Mouse (Mus musculus) heart, postnatal 14 days (tissue): ENCODE data around the gene Cfap298. TPM values are rescaled to one million over a fixed set of nuclear protein-coding genes. Genes with fewer than 3 reads are reported as not detected.
A peak's percentile ranks its signal among the peaks of the same experiment; 100 is the strongest.

Source experiments
- DNase-seq, 2 experiments: peaks; one replicate each; pipeline ENCODE4 v3.0.0; 2021 to 2022
- intact Hi-C: fragments of 180-260 bp; cut with DNase I; formaldehyde crosslinking; loops from one replicate; pipeline ENCODE4 v1.15.1; 2025
- total RNA-seq, 2 experiments: library from RNA; stranded (reverse); gene quantifications; 2 replicates each; pipeline ENCODE4 v1.2.3; 2021

Gene Cfap298
- total RNA-seq, 2 experiments from 2014 or later: 25.6 to 28.3 TPM

DNA sequence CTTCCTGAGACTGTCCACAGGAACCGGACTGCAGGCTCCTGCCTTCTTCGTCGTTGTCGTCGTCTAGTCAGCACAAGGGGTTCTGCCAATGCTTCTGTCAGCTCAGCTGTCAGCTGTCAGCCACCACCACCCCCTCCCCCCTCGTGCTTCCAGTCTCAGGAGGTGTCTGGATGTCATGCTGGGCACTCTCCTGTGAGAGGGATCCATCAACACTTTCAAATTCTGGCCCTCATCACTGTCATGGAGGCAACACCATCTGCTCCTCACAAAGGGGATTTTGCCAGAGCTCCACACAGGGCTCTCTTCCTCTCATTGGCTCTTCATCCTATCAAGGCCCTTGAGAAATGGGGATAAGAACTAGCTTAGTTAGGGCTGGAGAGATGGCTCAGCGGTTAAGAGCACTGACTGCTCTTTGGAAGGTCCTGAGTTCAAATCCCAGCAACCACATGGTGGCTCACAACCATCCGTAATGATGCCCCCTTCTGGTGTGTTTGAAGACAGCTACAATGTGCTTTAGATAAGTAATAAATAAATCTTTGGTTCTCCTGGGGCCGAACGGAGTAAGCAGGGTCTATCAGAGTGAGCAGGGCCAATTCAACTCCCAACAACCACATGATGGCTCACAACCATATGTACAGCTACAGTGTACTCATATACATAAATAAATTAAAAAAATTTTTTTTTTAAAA lies 13.3 kb downstream of the Cfap298 start:
- DNase-seq: peak; percentile 48 to 71
- intact Hi-C loops: loop anchor here (5.0 kb wide), 2 partner anchors 34 to 174 kb away; no protein-coding TSS in a partner anchor

DNA sequence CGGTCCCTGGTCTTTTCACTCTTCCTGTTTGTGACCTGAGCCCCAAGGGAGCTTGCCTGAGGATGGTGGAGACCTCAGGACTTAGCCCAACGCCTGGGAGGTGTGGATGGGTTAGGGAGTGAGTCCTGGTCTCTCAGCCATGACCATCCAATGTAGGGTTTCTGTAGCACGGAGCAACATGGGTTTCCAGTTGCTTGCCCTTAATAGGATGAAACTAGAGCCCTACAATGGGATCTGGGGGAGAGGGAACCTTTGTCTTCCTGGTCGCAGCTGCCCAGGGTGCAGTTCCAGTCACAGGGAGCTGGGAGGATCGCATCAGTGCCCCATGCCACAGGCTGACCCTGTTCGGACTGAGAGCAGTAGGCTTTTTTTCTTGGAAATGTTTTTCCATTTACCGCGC lies 17.8 kb downstream of the Cfap298 start:
- intact Hi-C loops: no loop called here
- DNase-seq: no peak

DNA sequence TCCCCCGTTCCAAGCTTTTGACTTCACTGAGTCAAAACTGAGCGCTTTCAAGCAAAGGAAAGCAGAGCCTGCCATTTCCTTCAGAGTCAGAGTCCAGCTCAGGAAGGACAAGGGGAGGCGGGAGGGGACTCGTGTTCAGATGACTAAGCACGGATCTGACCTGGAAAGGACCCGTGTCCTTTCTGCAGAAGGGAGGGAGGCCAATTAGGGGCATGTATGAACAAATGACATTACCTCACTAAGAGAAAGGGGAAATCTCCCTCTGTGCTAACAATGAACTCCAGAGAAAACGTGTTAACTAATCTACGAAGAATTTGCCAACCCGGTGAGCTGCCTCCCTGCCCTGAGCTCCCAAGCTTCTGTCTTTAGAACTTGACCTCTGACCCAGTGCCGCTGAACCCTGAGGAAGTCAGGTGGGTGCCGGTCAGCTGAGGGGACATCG lies 18.9 kb downstream of the Cfap298 start:
- peak; percentile 32 to 49 for DNase-seq
- intact Hi-C loops: no loop called here

DNA sequence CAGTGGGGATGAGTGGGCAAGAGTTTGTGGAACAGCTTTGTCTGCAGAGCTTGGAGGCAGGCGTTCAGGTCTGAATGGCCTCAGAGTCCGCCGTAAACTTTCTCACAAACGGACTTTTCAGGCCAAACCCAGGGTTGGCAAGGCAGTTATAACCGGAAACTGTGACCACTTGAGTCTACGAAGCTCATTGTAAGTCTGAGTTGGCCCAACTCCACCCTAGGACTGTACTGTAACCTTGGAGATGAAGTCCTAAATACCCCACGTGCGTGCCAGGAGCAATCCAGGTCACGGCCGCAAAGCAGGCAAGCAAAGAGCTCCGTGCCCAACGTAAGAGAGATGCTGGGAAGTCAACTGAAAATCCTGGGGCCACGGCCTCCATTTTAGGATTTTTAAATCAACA lies 23.1 kb downstream of the Cfap298 start:
- peak in 1 of 2 experiments; percentile 28 for DNase-seq
- intact Hi-C loops: no loop called here

DNA sequence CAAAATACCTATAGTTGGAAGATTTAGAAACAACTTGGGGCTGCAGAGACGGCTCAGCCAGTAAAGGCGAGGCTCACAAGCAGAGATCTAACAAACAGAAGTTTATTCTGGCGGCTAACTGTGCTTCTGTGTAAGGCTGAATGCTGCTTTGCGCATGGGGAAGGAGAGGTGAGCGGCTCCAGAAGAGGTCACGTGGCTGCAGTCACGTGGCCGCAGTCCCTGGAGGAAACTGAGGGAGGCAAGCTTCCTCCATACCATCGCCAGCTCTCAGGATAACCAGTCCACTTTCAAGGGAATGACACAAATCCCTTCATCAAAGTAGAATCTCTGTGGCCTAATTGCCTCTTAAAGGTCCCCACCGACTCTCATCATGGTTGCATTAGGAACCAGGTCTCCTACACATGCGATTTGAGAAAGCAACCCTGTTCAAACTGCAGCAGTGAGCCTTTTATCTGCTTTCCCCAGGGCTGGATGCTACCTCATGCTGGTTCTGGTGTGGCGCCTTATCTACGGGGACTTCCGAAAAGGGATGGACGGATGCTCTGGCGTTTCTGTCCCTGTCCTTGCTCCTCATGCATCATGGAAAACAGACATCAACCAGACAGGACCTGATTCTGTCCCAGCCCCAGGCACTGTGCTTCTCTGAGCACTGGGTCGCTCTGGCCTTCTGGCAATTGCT lies 23.9 kb downstream of the Cfap298 start:
- intact Hi-C loops: no loop called here
- DNase-seq: peak; percentile 28 to 46

DNA sequence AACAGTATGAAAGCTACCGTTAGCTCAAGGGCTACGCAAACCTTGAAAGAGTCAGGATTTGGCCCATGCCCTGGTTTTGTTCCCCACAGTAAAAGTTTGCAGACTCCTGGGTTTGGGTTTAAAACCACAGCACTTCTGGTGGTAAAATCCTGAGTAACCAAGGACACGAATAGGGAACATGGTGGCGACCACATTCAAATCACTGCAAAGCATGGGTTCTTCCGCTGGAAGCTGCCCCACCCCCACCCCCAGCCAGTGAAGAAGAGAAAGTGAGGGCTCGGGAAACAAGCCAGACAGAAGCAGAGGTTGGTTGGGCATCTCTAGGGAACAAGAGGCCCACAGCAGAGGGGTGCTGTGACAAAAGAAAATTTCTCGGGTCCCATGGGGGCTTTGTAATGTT lies 27.7 kb downstream of the Cfap298 start:
- intact Hi-C loops: no loop called here

DNA sequence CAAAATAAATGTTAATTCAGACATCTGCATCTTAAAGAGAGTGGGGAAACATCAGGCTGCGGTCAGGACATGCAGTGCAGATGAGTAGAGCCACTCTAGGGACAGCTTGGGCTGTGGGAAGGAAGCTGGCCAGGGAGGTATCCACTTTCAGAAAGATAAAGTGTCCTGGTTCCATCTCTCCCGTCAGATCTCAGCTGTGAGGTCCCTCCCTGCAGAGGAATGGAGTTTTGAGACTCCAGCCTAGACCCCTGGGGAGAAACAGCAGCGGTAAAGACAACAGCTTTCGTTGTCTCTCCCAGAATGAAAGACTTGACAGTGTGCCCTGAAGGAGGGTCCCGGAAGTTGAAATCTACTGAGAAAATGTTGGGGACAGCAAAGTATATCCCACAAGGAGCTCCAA lies 31.6 kb downstream of the Cfap298 start:
- intact Hi-C loops: no loop called here
- no peak for DNase-seq

More for the DNA sequence above, 27.7 kb downstream of the Cfap298 start:
- no peak for DNase-seq

DNA sequence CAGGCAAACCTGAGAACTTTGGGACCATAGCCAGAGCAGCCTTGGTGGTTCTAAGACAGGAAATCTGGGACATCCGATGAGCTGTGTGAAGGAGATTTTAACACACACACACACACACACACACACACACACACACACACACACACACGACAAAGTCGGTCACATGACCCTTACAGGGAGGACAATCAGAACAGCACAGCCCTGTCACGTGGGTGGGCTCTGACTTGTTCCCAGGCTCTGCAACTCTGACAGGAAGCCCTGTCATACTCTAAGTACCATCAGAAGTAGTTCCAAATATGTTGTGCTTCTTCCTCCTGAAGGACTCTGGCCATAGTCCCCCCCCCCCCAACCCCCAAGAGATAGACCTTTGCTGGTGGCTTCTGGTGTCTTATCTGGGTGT lies 33.5 kb downstream of the Cfap298 start:
- intact Hi-C loops: no loop called here
- no peak for DNase-seq

DNA sequence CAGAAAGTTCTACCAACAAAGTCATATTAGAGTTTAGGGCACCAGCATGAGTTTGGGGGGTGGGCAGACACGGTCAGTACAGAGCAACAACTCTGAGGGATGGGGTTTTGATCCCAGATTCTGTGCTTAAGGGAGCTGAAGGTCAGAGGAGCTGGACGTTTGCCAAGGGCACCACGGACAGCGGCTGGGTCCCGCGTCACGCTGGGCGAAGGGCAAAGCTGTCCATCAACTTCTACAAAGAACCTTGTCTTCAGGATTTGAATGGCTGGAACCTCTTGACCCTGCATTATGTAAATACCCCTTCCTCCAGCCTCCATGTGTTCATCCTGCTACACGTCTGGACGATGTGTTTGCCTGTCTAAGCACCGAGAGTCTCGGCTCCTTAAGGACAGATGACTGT lies 35.4 kb downstream of the Cfap298 start:
- intact Hi-C loops: no loop called here
- peak in 1 of 2 experiments; percentile 39 for DNase-seq

DNA sequence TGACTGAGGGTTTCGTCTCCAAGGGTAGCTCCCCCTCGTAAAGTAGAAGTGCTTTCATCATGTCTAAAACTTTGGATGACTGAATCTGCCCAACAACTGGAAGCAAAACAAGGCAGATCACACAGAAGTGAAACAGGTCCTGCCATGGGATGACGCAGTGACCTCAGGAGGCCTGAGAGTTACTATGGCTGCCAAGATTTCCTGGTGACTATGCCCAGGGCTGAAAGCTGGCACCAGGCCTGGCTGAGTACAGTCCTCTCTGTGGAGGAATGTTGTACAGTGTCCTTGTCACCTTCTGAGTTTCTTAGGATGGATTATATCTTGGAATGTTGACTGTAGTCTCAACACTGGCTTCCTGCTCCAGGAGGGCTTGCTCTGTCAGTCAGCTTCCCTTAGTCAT lies 37.3 kb downstream of the Cfap298 start:
- intact Hi-C loops: no loop called here
- peak; percentile 56 to 76 for DNase-seq

DNA sequence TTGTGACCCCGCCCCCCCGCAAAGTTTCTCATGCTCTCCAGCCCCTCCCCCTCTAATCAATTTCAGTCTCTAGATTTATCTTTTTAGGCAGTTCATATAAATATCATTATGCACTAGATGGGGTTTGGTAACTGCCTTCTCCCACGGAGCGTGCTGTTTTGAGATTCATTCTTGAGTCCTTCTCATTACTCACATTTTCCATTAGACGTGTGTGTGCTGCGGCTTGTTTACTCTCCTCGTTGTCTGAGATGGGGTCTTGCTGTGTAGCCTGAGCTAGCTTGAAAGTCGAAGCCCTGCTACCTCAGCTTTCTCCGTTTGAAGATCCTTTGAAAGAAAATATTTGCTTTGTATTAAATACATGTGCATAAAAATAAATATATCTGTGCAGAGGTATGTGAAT lies 41.1 kb downstream of the Cfap298 start:
- no peak for DNase-seq
- intact Hi-C loops: no loop called here

DNA sequence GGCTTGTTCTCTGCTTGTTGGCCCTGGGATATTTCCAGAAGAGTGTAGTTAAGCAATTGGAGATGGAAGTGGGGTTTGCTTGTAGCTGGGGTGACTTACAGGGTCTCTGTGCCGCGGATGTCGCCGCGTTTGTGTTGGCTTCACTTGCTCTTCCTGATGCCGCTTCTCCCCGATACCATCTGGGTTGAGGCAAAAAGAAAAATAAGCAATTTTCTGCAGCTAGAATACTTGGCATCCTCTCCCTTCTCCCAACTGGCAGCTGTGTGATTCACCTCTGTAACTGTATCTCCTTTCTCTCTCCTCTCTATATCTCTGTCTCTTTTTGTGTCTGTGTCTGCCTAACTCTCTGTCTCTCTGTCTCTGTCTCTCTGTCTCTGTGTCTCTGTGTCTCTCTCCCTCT lies 41.9 kb downstream of the Cfap298 start:
- intact Hi-C loops: no loop called here
- no peak for DNase-seq

DNA sequence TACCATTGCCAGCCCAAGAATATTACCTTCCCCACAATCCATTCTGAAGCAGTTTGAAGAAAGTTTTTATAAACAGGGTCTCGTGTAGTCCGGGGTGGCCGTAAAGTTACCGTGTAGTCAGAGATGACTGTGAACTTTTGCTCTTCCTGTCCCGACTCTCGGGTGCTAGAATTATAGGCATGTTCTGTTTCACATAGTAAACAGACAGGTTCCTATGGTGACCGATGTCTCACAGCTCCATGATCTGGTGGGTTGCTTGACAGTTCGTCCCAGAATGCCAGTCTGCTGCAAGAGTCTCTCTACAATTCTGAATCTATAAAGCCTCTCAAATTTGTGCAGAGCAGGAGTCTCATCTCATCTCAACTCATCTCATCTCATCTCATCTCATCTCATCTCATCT lies 42.8 kb downstream of the Cfap298 start:
- no peak for DNase-seq
- intact Hi-C loops: no loop called here

DNA sequence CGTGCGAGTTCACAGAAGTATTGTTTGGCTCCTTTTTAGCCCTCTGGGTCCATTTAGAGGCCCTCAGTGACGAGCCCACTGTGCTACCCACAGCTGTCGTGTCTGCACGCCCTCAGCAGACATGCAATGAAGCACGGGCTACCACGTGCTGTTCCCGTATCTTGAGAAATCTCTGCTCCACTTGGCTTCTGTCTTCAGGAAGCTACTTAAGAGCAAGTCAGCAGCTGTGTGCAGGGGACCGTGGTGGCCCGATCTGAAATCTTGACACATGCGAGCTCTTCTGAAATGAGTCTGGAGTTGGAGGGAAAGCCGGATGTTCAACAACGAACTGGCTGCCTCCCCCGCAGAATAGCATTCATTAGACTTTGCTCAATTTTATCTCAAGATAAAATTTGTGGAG lies 43.3 kb downstream of the Cfap298 start:
- intact Hi-C loops: no loop called here
- no peak for DNase-seq

DNA sequence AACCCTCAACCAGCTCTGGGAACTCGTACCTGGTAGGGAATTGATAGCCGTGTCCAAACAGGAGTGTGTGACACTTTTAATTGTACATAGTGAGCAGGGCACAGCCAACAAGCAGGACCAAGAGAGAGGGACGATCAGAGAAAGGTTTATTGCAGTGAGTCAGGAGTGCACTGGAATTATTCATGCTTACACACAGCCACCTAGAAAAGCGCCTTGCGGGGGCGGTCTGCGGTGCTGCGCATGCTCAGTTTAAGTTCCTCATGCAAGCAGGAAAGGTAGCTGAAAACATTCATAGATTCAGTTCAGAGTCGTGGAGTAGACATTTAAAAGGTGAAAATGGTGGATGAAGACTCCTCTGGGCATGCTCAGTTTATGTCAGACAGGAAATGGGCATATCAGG lies 44.2 kb downstream of the Cfap298 start:
- intact Hi-C loops: no loop called here
- no peak for DNase-seq

DNA sequence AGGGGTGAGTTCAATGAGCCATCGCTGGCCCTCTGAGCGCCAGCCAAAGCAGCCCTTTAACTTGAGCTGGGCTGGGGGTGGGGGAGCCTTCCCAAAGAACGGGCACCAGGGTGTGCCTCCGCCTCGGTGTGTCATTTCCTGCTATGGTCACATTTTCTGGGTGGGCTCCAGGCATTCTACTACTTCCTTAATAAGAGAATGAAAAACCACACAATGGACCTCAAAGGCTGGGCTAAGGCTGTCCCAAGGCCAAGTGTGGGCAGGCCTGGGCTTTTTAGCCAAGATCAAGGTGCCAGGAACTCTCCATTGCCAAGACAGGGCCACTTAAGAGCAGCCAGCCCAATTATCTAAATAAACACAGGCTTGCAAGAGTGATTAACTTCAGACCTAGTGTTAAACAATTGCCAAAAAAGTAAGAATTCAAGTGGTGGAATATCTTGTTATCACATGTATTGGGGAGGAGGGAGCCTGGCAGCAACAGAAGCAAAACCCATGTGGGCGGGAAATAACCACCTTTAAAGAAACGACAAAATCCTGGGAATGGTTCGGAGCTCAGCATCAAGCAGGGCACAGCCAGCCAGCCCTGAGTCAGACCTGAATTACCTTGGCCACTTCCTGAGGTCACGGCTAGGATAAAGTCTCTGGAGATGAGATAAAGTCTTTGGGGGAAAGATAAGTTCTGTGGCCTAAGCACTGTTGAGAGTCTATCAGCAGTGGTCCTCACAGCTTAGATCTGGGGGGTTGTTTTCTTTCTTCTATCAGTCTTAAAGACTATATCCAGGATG lies 48.9 kb downstream of the Cfap298 start:
- intact Hi-C loops: loop anchor here (5.0 kb wide), 1 partner anchor 36 kb away; no protein-coding TSS in a partner anchor
- peak; percentile 17 to 46 for DNase-seq

DNA sequence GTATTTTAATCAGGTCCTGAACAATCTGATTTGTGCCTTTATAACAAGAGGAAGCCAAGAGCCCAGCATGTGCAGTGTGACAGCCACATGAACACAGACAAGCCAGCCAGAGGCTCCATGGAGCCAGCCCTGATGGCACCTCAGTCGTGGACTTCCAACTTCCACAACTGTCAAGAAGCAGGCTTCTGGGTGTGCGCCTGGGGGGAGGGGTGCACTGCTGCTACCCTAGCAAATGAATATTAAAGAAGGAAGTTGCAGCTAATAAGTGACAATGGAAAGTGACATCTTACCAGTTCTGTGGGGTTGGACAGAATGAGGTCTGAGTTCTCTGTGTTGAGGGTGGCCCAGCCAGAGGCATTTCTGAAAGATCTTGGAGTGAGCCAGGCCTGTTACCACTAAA lies 49.6 kb downstream of the Cfap298 start:
- no peak for DNase-seq
- intact Hi-C loops: loop anchor here (5.0 kb wide), 1 partner anchor 37 kb away; no protein-coding TSS in a partner anchor

DNA sequence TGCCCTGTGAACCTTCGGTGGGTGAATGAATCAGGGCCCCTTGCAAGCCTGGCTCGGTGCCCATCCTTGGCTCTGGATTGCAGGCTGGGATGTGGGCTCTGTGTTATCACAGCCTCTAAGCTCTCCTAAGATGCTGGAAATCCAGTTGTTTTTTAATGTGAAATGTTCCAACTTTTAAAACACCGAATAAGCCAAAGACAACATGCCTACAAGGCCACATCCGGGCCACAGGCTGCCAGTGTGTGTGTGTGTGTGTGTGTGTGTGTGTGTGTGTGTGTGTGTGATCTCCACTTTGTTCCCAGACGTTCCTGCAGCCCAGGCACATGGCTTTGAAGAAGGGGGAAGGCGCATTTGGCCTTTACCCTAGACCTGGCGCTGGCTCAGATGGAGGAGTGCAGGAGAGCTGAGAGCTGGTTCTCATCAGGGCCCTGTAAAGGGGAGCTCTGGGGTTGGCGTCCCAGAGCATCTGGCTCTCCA lies 52.4 kb downstream of the Cfap298 start:
- DNase-seq: peak; percentile 27 to 57
- intact Hi-C loops: no loop called here

DNA sequence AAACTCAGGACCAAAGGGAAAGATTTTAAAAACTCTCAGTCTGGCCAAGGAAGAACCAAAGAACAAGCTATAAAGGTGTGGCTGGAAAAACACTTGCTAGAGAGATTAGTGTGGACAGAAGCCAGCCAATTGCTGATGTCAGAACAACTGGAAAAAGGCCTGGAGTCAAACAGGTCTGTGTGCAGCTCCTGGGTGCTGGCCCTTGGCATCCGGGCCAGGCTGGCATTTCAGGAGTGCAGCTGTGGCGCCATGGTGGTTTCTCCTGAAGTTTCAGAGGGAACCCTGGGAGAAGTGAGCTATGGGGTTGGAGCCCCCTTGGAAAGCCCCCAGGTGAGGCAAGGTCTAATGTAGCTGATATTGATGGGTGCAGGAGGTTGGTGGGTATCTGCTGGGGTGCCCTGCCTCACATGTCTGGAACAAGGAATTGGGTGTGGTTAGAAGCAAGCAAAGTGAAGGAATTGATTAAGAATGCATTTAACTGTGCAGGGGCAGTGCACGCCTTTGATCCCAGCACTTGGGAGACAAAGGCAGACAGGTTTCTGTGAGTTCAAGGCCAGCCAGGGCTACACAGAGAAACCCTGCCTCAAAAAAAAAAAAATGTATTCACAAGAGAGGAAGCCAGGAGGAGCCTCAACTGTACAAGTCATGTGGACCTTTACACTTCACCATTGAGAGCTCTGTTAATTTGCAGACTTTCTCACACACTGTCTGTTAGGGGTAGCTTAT lies 56.6 kb downstream of the Cfap298 start:
- intact Hi-C loops: no loop called here
- DNase-seq: no peak
